Mouse (Mus musculus): ENCODE results near the gene Tdp1. TPM values are rescaled to one million over a fixed set of nuclear protein-coding genes. Genes with fewer than 3 reads are reported as not detected.
"Not testable (repeated sequence)": the region's sequence is repeated elsewhere in the genome, so short reads cannot be mapped to it uniquely, and the experiment has no call there.

Gene Tdp1
- polyA plus RNA-seq, 1 experiment from 2014 or later = 82.9 TPM

DNA sequence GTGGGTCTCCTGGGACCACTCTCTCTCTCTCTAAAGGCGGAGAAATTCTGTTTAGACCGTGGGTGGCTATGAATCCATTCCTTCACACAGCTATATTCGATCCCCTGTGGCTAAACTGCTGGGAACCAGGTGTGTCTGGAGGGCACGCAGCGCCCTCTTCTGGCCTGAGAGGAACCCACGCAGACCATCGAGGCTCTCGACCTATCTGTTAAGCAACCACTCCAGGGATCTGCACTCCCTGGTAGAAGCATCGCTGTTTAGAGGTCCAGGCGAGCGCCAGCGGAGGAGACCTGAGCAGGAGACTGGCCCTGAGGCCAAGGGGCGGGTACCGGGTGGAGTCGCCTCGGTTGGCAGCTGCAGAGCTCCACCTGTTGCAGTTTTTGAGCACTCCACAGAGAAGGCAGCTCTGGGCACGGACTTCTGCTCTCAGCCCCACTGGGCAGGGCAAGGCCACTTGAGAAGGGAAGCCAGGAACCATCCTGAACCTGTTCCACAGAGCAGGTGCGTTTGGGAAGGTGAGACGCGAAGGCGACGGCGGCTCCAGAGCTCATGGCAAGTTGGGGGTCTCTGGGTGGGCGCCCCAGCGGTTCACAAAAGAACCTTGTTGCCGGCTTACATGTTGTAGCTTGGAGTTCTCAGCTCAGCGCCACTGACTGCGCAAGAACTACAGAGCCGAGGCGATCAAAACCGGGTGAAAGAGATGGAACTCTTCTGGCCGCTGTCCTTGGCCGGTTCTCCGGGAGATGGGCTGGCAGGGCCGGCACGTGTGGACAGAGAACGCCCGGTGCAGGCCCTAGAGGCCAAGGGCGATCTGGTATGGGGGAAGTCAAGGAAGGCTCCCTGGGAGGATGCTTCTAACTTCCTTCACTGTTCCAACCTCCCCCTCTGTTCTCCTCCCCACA, 80.2 kb downstream of the Tdp1 start, which contains the start of gene Kcnk13:
TSS of gene Kcnk13 (plus strand) at position 199 of the 902 bp plus-strand sequence.
- Histone ChIP-seq H3K27ac (ENCODE audit: low read depth) (no peak within 1 kb of the TSS), H3K9ac (peak within 1 kb of the TSS; percentile 56), H3K4me1 (ENCODE audit: insufficient read depth) (peaks cover 10% of the 10 kb centered on the region; the same call in 1 of the 2 replicates), H3K36me3 (ENCODE audit: insufficient read depth) (no peaks in the 10 kb centered on the region), H3K27me3 (ENCODE audit: insufficient read depth, low read length) (peaks cover 73% of the 10 kb centered on the region), H3K4me2 (peak within 1 kb of the TSS; percentile 86), H3K4me3 (ENCODE audit: low read depth, low read length) (peak within 1 kb of the TSS; percentile 49), H3K9me3 (ENCODE audit: low read depth, low read length) (no peaks in the 10 kb centered on the region)
- under 1% methylated on average over 39 of the region's 39 CpGs for WGBS
- peak; percentile 88 for TF ChIP-seq CTCF (IDR thresholded peaks at IDR 0.05; ENCODE audit: low read depth)
- peak; percentile 55 for ATAC-seq (ENCODE audit: insufficient read depth)
- peak; percentile 90 for DNase-seq

DNA sequence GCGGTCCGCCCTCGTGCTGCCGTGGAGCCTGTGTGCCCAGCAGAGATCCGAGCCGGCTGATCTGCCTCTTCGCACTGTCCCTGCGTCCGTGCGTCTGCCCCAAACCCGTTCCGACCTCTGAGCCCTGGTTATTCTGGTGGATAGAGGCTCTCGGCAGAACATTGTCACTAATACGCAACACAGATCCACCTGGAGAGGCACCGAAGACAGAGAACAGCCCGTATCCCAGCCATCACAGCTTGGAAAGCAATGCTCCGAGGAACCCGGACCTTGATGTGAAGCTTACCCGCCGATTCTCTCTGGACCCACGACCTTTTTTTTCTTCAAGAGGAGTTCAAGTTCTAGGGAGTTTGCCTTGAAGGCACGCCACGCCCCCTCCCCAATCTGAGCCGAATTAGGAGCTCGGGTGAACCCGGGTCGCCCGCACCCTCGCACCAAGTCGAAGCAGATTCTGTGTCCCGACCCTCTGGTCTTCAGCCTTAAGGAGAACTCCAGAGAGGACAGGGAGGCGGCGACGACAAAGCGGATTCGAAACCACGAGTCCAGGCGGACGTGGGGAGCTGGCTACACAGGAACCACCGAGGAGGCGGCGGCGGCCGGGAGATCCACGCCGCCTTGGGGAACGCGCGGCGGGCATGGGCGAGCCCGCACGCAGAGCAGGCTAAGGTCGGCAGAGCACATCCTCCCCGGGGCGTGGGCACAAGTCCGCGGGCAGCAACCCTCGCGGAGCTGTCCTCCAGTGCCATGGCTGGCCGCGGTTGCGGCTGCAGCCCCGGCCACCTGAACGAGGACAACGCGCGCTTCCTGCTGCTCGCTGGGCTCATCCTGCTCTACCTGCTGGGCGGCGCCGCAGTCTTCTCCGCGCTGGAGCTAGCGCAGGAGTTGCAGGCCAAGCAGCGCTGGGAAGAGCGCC, 81.1 kb downstream of the Tdp1 start:
- Histone ChIP-seq H3K4me1 (ENCODE audit: insufficient read depth) (peaks cover 10% of the 10 kb centered on the region; the same call in 1 of the 2 replicates), H3K9ac (peak overlapping the region; percentile 56), H3K4me2 (peak overlapping the region; percentile 86), H3K36me3 (ENCODE audit: insufficient read depth) (no peaks in the 10 kb centered on the region), H3K4me3 (ENCODE audit: low read depth, low read length) (peak overlapping the region; percentile 49), H3K27ac (ENCODE audit: low read depth) (no peak overlapping the region), H3K27me3 (ENCODE audit: insufficient read depth, low read length) (peaks cover 71% of the 10 kb centered on the region), H3K9me3 (ENCODE audit: low read depth, low read length) (no peaks in the 10 kb centered on the region)
- peak; percentile 63 for DNase-seq
- ATAC-seq (ENCODE audit: insufficient read depth) = peak; percentile 43
- TF ChIP-seq CTCF (IDR thresholded peaks at IDR 0.05; ENCODE audit: low read depth) = no peak
- WGBS = under 1% methylated on average over 77 of the region's 77 CpGs

DNA sequence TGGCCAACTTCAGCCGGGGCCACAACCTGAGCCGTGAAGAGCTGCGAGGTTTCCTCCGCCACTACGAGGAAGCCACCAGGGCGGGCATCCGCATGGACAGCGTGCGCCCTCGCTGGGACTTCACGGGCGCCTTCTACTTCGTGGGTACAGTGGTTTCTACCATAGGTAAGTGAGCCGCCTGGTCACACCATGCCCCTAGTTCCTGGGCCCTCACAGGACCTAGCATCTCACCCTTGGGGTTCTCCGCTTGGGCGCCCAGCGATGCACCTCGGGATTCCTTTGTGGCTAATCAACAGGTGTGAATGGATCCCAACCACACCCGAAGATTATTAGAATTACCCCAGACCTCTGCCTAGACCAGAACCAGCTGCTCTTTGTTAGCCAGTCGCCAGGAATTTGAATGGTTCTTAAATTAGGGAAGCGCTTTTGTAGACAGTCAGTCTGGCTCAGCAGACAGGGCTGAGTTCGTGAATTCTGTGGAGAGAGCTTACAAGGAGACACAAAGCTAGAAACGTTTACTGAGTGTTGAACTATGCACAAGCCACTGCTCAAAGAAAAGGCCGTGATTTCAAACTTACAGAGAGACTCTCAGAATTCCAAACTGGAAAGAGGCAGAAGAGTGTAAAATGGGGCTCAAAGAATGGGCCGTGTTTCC, 81.9 kb downstream of the Tdp1 start:
- 5% methylated on average over 25 of the region's 25 CpGs for WGBS
- no peak overlapping the region for H3K27ac ChIP-seq (ENCODE audit: low read depth)
- peak; percentile 43 for DNase-seq

DNA sequence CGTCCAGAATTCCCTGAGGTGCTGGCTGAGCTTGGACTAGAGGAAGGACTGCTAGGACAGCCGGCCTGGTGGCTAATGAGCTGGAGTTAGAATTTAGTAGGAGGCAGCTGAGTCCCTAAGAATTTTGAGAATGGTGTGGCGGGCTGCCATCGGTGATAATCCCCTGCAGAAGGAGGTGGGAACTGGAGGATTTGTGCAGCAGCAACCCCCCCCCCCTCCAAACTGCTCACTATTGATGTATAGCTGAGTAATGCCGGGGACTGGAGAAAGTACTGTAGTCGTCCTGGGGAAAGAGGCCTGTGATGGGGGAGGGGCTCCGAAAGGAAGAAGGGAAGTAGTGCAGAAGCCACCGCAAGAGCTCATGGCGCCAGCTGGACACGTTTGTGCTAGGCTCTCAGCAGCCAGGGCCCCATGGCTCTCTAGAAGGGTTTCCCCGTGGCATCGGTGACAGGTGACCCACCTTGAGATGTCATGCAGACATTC, 82.6 kb downstream of the Tdp1 start:
- TF ChIP-seq CTCF (IDR thresholded peaks at IDR 0.05; ENCODE audit: low read depth) = no peak
- H3K4me3 ChIP-seq (ENCODE audit: low read depth, low read length) = peak overlapping the region; percentile 49
- DNase-seq (peak; percentile 65), ATAC-seq (ENCODE audit: insufficient read depth) (peak; percentile 32)
- H3K4me2 ChIP-seq = peak overlapping the region; percentile 86
- no peaks in the 10 kb centered on the region for H3K36me3 ChIP-seq (ENCODE audit: insufficient read depth)
- H3K9me3 ChIP-seq (ENCODE audit: low read depth, low read length) = no peaks in the 10 kb centered on the region
- H3K4me1 ChIP-seq (ENCODE audit: insufficient read depth) = peaks cover 10% of the 10 kb centered on the region; the same call in 1 of the 2 replicates
- H3K27ac ChIP-seq (ENCODE audit: low read depth) = no peak overlapping the region
- 10% methylated on average over 12 of the region's 12 CpGs for WGBS
- peaks cover 63% of the 10 kb centered on the region for H3K27me3 ChIP-seq (ENCODE audit: insufficient read depth, low read length)
- no peak overlapping the region for H3K9ac ChIP-seq

More for the DNA sequence above, 81.9 kb downstream of the Tdp1 start:
- Histone ChIP-seq H3K4me2 (peak overlapping the region; percentile 86), H3K9ac (peak overlapping the region; percentile 56), H3K36me3 (ENCODE audit: insufficient read depth) (no peaks in the 10 kb centered on the region), H3K4me3 (ENCODE audit: low read depth, low read length) (peak overlapping the region; percentile 49), H3K4me1 (ENCODE audit: insufficient read depth) (peaks cover 10% of the 10 kb centered on the region; the same call in 1 of the 2 replicates), H3K9me3 (ENCODE audit: low read depth, low read length) (no peaks in the 10 kb centered on the region), H3K27me3 (ENCODE audit: insufficient read depth, low read length) (peaks cover 64% of the 10 kb centered on the region)
- TF ChIP-seq CTCF (IDR thresholded peaks at IDR 0.05; ENCODE audit: low read depth) = no peak
- no peak for ATAC-seq (ENCODE audit: insufficient read depth)

DNA sequence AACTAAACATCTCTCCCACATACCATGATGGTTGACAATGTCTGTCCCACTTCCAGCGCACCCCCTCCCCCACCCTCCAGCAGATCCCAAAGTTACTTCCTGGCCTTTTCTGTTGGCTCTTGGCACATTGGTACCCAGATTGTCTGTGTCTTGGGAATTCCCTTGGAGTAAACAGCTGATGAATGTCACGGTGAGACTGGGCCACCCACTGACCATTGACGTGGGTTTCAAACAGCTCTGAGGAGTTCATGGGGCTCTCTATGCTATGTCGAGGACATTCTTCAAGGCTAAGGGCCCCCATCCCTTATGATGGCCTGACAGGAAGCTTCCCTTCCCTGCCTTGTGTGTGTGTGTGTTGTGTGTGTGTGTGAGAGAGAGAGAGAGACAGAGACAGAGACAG, 85.6 kb downstream of the Tdp1 start:
- no peak overlapping the region for H3K4me3 ChIP-seq (ENCODE audit: low read depth, low read length)
- WGBS = 60% methylated on average over 4 of the region's 4 CpGs
- H3K4me1 ChIP-seq (ENCODE audit: insufficient read depth) = 0 out of 2 replicates have a peak, but pooled peaks cover 7% of the 10 kb centered on the region
- no peak overlapping the region for H3K4me2 ChIP-seq
- no peak overlapping the region for H3K27ac ChIP-seq (ENCODE audit: low read depth)
- H3K27me3 ChIP-seq (ENCODE audit: insufficient read depth, low read length) = peaks cover 43% of the 10 kb centered on the region
- H3K36me3 ChIP-seq (ENCODE audit: insufficient read depth) = no peaks in the 10 kb centered on the region
- no peak overlapping the region for H3K9ac ChIP-seq
- TF ChIP-seq CTCF (IDR thresholded peaks at IDR 0.05; ENCODE audit: low read depth) = no peak
- ATAC-seq (ENCODE audit: insufficient read depth) (no peak), DNase-seq (no peak)
- H3K9me3 ChIP-seq (ENCODE audit: low read depth, low read length) = no peaks in the 10 kb centered on the region

DNA sequence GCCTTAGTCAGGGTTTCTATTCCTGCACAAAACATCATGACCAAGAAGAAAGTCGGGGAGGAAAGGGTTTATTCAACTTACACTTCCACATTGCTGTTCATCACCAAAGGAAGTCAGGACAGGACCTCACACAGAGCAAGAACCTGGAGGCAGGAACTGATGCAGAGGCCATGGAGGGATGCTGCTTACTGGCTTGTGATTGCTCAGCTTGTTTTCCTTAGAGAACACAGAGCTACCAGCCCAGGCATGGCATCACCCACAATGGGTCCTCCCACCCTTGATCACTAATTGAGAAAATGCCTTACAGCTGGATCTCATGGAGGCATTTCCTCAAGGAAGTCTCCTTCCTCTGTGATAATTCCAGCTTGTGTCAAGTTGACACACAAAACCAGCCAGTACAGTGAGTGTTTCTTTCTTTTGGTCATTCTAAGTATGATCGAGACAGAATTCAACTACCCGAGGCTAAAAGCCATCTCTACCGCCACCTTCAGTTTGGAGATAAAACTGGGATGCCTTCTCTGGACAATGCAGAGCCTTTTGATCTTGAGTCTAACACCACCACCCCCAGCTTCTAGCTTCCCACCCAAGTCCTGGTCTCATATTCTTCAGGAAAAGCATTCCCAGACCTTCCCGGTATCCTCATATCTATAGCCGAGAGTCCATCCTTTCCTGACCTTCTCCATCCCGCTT, 87.0 kb downstream of the Tdp1 start:
- H3K9ac ChIP-seq; H3K4me1 ChIP-seq (ENCODE audit: insufficient read depth); H3K9me3 ChIP-seq (ENCODE audit: low read depth, low read length); H3K4me3 ChIP-seq (ENCODE audit: low read depth, low read length); ATAC-seq (ENCODE audit: insufficient read depth); DNase-seq; H3K36me3 ChIP-seq (ENCODE audit: insufficient read depth); H3K27ac ChIP-seq (ENCODE audit: low read depth); H3K4me2 ChIP-seq: not testable (repeated sequence)
- 67% methylated on average over 7 of the region's 7 CpGs for WGBS
- peaks cover 28% of the 10 kb centered on the region for H3K27me3 ChIP-seq (ENCODE audit: insufficient read depth, low read length)
